Mouse (Mus musculus) hindbrain, embryonic 13.5 days (tissue): ENCODE data around the gene Gm37419. TPM values are rescaled to one million over a fixed set of nuclear protein-coding genes. Genes with fewer than 3 reads are reported as not detected.
A peak's percentile ranks its signal among the peaks of the same experiment; 100 is the strongest.

Source experiments
- ATAC-seq: fragments of 200-750 bp; cut with Nextera tagmentation; 2 replicates; pipeline ENCODE4 v1.8.0; 2017; ENCODE audit warnings: moderate TSS enrichment; ENCODE audit not compliant: low FRiP score
- H3K27ac ChIP-seq: fragments of 300-500 bp; sonication (generic); 2 replicates; pipeline ENCODE4 v1.5.1; 2015; ENCODE audit warnings: inconsistent platforms, mild to moderate bottlenecking, moderate library complexity
- H3K27me3 ChIP-seq: fragments of 300-500 bp; sonication (generic); 2 replicates; pipeline ENCODE4 v1.6.1; 2015; ENCODE audit warnings: mild to moderate bottlenecking, inconsistent platforms
- H3K36me3 ChIP-seq: fragments of 300-500 bp; sonication (generic); 2 replicates; pipeline ENCODE4 v1.6.1; 2015; ENCODE audit warnings: mild to moderate bottlenecking, inconsistent platforms
- H3K4me1 ChIP-seq: fragments of 300-500 bp; sonication (generic); replicated peaks from 2 replicates; pipeline ENCODE4 v1.6.1; 2015; ENCODE audit warnings: inconsistent platforms
- H3K4me2 ChIP-seq: fragments of 300-500 bp; sonication (generic); 2 replicates; pipeline ENCODE4 v1.6.1; 2015; ENCODE audit warnings: inconsistent platforms, mild to moderate bottlenecking, moderate library complexity
- H3K4me3 ChIP-seq: fragments of 300-500 bp; sonication (generic); 2 replicates; pipeline ENCODE4 v1.5.1; 2015; ENCODE audit warnings: mild to moderate bottlenecking, inconsistent platforms
- H3K9ac ChIP-seq: fragments of 300-500 bp; sonication (generic); 2 replicates; pipeline ENCODE4 v1.6.1; 2015; ENCODE audit warnings: mild to moderate bottlenecking, inconsistent platforms
- H3K9me3 ChIP-seq: fragments of 300-500 bp; sonication (generic); 2 replicates; pipeline ENCODE4 v1.6.1; 2016; ENCODE audit warnings: inconsistent platforms
- WGBS: fragments of 180-500 bp; shearing (Covaris S2); methylation state at CpG from one replicate; pipeline ENCODE4 v1.1.7; 2015; 5-methylcytosine and 5-hydroxymethylcytosine counted together
- polyA plus RNA-seq: library from polyadenylated mRNA; unstranded; fragments of >200 nt; fragmentation: Nextera tagmentation; extraction: Ambion mirVana; gene quantifications from 2 replicates; pipeline ENCODE4 v1.2.1, GENCODE M21; 2015

Gene Gm37419
- not detected in 2 replicates for polyA plus RNA-seq

DNA sequence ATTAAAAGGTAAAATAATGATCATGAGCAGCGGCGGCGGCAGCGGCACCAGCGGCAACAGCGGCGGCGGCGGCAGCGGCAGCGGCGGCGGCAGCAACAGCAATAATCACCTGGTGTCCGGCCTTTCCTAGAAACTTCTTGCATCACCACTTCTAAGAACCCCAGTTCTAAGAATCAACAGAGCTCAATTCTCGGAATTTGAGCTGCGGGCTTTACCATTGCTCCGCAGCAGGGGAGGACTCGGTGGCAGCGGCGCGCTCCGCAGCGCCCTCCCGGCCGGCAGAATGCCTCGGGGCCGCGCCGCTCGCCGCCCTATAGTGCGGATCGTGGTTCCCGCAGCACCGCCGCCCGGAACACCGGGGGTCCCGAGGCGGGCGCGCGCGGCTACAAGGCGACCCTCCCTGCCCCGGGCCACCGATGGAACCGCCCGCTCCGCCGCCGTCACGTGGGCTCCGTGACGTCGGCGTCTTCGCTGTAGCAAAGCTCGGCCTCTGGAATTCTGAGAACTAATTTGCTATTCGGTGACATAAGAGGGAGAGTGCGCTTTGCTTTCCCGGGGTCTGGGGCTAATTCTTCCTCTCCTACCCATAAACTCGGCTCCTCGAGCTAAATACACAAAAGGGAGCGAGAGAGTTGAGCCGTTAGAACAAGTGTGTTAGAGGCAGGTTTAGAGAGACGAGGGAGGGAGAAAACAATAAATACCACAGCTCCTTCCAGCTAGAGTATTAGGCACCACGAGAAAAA, at the start of gene Gm37419, which contains the start of gene Bcl6:
TSS of gene Gm37419 (plus strand) at position 17 of the 743 bp plus-strand sequence.
TSS of gene Bcl6 (minus strand) at position 387 of the 743 bp plus-strand sequence.
- WGBS: under 1% methylated on average over 68 of the region's 68 CpGs
- Histone ChIP-seq H3K27me3 (peaks cover 35% of the 10 kb centered on the region), H3K36me3 (no peaks in the 10 kb centered on the region), H3K9ac (peak within 1 kb of the TSS; percentile 87), H3K27ac (peak within 1 kb of the TSS; percentile 98), H3K4me3 (peak within 1 kb of the TSS; percentile 65), H3K9me3 (no peaks in the 10 kb centered on the region), H3K4me2 (peak within 1 kb of the TSS; percentile 96), H3K4me1 (peaks cover 37% of the 10 kb centered on the region)
- peak; percentile 89 for ATAC-seq

DNA sequence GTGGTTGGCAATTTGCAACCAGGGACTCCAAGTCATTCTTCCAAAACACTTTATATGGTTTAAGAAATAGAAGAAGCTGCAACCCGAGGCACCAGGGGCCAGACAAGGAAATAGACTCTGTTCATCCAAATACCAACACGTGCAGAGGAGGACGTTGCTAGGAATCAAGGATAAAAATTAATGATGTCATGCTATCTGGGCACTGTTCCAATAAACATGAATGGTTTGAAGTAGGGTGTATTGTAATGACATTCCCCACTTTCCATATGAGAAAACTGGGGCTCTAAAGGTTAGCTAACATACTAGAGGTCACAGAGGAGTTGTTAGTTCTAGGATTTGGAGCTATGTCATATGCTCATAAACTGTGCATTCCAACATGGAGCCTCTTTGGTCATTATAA, 43.5 kb upstream of the Gm37419 start:
- no peak overlapping the region for H3K4me3 ChIP-seq
- no peaks in the 10 kb centered on the region for H3K27me3 ChIP-seq
- H3K9ac ChIP-seq: no peak overlapping the region
- H3K27ac ChIP-seq: no peak overlapping the region
- H3K4me2 ChIP-seq: no peak overlapping the region
- no peak for ATAC-seq
- H3K4me1 ChIP-seq: no peaks in the 10 kb centered on the region
- no peaks in the 10 kb centered on the region for H3K9me3 ChIP-seq
- 50% methylated on average over 3 of the region's 3 CpGs for WGBS
- no peaks in the 10 kb centered on the region for H3K36me3 ChIP-seq

DNA sequence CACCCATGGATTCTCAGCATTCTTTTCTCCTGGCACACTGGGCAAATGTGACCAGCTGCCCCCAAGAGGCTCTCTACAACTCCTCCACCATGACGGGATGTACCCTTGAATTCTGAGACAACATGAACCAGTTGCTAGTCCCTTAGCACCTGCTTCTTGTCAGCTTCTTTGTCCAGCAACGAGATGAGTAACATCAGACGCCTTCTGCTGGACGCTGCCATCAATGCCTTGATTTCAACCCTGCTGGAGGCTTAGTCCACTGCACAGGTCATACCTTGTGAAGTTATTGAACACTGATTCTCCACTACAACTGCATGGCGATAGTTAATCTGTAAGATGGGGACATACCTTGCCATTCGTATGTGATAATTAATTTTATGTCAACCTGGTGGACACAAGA, 40.6 kb upstream of the Gm37419 start:
- WGBS: 89% methylated on average over 6 of the region's 6 CpGs
- no peaks in the 10 kb centered on the region for H3K27me3 ChIP-seq
- H3K9ac ChIP-seq: no peak overlapping the region
- H3K9me3 ChIP-seq: no peaks in the 10 kb centered on the region
- no peak overlapping the region for H3K4me2 ChIP-seq
- no peak overlapping the region for H3K4me3 ChIP-seq
- H3K27ac ChIP-seq: no peak overlapping the region
- no peak for ATAC-seq
- H3K4me1 ChIP-seq: no peaks in the 10 kb centered on the region
- H3K36me3 ChIP-seq: no peaks in the 10 kb centered on the region

DNA sequence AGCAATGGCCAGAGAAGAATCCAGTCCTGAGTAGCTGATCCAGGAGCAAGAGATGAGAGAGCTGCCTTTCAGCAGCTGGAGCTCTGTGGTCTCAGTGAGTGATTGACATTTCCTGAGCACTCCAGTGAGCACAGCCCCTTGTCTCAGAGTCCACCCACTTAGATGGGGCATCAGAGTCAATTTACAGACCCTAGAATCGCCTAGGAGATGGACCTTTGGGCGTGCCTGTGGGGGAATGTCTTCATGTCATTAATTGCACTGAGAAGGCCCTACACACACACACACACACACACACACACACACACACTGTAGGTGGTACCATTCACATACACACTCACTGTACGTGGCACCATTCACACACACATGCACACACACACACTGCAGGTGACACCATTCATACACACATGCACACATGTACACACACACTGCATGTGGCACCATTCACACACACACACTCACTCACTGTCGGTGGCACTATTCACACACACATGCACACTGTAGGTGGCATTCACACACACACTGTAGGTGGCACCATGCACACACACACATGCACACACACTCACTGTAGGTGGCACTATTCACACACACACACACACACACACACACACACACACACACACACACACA, 36.1 kb upstream of the Gm37419 start:
- Histone ChIP-seq H3K4me2 (no peak overlapping the region), H3K9me3 (no peaks in the 10 kb centered on the region), H3K9ac (no peak overlapping the region), H3K4me1 (no peaks in the 10 kb centered on the region), H3K4me3 (no peak overlapping the region), H3K27me3 (no peaks in the 10 kb centered on the region), H3K36me3 (no peaks in the 10 kb centered on the region), H3K27ac (no peak overlapping the region)
- 0 out of 2 replicates have a peak, but pooled peaks have one; percentile 32 for ATAC-seq
- WGBS: 84% methylated on average over 4 of the region's 4 CpGs

DNA sequence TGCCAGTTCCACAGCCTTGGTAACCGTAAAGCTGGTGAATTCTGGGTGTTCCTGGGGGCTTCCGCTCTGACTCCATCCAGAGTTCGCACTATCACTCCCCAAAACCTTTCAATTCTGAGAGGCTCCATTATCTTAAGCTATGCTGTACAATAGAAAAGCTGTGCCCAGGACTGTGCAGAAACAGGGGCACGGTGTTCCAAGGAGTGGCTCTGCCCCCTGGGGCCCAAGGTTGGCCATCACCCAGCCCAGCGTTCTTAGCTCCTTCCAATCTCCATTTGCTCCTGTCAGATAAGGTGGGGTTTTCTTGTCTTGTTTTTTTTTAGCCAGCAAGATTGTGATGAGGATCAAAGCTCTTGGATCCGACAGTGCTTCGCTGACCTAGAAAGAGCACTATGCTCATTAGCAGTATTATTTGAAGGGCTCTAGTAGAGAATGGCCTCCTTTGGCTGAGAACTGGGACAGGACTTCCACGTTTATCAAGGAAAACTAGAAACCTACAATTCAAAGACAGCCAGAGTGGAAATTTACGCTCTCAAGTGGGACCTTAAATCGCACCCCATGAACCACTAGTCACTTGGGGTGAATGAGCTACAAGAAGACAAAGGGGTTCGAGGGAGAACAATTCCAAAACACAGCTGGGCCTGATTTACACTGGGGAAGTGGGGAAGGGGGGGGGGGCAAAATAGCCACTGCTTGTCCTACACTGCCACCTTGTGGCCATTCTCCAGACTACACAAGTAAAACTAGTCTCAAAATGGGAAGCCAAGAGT, 34.9 kb upstream of the Gm37419 start:
- H3K27ac ChIP-seq: no peak overlapping the region
- H3K4me2 ChIP-seq: no peak overlapping the region
- H3K4me1 ChIP-seq: no peaks in the 10 kb centered on the region
- ATAC-seq: peak; percentile 59; the same call in 1 of the 2 replicates
- H3K4me3 ChIP-seq: no peak overlapping the region
- WGBS: 49% methylated on average over 11 of the region's 11 CpGs
- no peaks in the 10 kb centered on the region for H3K27me3 ChIP-seq
- H3K9me3 ChIP-seq: no peaks in the 10 kb centered on the region
- H3K9ac ChIP-seq: no peak overlapping the region
- no peaks in the 10 kb centered on the region for H3K36me3 ChIP-seq

DNA sequence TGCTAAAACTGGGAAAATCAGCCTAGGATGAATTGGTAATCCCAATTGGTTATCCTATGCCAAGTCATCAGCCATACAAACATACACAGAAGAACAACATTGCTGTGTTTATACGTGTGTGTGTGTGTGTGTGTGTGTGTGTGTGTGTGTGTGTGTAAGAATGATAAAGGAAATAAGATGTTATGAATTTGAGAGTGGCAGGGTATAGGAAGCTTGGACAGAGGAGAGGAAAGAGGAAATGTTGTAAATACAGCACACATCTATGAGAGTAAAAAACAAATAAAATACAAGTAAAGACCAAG, 34.4 kb upstream of the Gm37419 start:
- H3K27ac ChIP-seq: no peak overlapping the region
- H3K4me1 ChIP-seq: no peaks in the 10 kb centered on the region
- 5% methylated on average over 1 of the region's 1 CpGs for WGBS
- H3K9ac ChIP-seq: no peak overlapping the region
- no peaks in the 10 kb centered on the region for H3K9me3 ChIP-seq
- H3K36me3 ChIP-seq: no peaks in the 10 kb centered on the region
- peak; percentile 21; the same call in 1 of the 2 replicates for ATAC-seq
- no peaks in the 10 kb centered on the region for H3K27me3 ChIP-seq
- H3K4me3 ChIP-seq: no peak overlapping the region
- H3K4me2 ChIP-seq: no peak overlapping the region

DNA sequence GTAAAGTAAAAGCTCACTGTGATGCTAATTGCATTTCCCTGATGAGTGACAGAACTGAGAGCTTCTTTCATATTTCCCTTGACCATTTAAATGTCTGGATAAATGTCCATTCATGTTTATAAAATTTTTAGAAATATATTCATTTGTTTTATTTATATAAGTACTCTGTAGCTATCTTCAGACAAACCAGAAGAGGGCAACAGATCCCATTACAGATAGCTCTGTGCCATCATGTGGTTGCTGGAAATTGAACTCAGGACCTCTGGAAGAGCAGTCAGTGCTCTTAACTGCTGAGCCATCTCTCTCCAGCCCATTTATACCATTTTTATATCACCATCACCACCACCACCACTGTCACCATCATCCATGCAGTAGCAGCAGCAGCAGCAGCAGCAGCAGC, 29.3 kb upstream of the Gm37419 start:
- no peaks in the 10 kb centered on the region for H3K36me3 ChIP-seq
- H3K27ac ChIP-seq: no peak overlapping the region
- H3K4me1 ChIP-seq: peaks cover under 1% of the 10 kb centered on the region
- no peak overlapping the region for H3K9ac ChIP-seq
- no peaks in the 10 kb centered on the region for H3K9me3 ChIP-seq
- H3K4me2 ChIP-seq: no peak overlapping the region
- H3K27me3 ChIP-seq: no peaks in the 10 kb centered on the region
- no peak for ATAC-seq
- H3K4me3 ChIP-seq: no peak overlapping the region

DNA sequence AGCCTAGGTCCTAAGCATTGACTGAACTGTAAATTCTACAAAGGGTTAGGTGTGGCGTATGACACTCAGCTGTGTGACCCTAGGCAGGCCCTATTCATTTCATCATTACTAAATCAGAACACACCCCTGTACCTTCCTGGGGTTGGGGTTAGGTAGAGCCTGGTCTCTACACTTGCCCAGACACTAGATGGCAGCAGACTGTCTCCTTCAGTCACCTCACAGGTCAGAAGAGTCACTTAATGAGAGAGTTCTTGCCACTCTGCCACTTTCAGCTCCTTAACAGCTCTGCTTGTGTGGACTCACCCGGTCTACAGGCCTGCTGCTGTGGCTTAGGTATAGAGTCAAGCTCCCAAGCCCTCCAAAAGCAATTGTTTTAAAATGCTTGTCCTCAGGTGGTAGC, 25.9 kb upstream of the Gm37419 start:
- ATAC-seq: no peak
- WGBS: 88% methylated on average over 2 of the region's 2 CpGs
- Histone ChIP-seq H3K4me1 (peaks cover 6% of the 10 kb centered on the region), H3K4me3 (no peak overlapping the region), H3K27me3 (no peaks in the 10 kb centered on the region), H3K9ac (no peak overlapping the region), H3K36me3 (no peaks in the 10 kb centered on the region), H3K4me2 (no peak overlapping the region), H3K9me3 (no peaks in the 10 kb centered on the region), H3K27ac (no peak overlapping the region)

DNA sequence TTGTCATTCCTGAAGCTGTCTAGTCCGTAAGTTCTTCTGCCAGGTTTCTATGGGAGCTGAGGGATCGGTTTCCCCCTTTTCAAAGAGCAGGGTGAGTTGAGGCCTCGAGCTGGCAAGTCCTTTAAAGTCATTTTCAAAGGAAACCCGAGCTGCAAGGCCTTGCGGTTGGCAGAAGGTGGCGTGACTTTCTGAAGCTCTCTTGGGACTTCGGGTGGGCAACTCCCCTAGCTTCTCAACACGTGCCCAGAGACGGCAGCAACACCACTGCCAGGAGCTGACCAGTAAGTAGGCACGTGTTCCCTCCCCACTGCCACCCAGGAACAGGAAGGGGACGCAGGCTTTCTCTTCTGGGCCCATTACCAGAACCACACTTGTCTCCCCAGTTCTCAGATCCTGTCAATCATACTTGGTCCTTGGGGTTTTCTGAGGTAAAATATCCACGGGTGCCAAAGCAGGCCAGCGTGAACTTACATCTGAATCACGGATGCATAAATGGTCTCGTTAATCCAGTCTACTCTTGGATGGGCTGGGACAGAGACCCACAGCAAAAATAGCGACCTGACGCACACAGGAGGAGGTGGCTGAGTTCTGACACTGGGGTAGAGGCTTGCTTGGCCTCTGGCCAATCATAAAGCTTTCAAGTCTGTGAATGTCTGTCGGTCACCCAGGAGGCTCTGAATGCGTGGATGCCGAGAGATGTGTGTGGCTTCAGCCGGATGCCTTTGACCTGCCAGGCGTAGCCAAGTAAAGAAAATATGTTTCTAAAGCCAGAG, 24.2 kb upstream of the Gm37419 start:
- no peak overlapping the region for H3K4me2 ChIP-seq
- peak; percentile 28; the same call in 1 of the 2 replicates for ATAC-seq

DNA sequence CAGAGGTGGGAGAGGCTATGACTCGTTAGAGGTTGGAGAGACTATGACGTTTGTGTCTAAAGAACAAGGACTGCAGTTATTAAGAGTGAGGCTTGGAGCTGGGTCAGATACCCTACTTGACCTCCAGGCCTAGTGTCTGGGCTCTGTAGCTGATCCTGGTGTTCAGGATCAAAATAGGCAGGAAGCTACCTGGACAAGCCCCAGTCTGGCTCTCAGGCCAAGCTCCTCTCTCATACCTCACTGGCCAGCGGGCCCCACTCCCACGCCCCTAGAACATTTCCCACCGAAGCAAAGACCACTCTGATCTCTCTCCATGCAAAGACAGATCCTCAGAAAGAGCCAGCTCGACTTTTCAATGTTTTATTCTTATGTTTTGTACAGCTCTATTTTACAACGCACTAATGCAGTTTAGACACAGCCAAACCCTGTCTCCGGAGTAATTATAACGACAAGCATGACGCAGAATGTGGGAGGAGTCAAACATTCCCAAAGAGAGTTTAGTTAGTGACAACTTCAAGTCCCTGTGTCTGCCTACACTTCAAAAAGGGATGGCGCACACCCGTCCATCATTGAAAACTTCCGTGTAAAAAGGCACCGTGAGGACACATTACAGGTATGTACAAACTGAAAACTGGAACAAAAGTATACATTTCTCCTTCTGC, 23.4 kb upstream of the Gm37419 start:
- no peak overlapping the region for H3K9ac ChIP-seq
- H3K9me3 ChIP-seq: no peaks in the 10 kb centered on the region; the same call in 1 of the 2 replicates
- H3K4me3 ChIP-seq: no peak overlapping the region
- no peak for ATAC-seq
- H3K27me3 ChIP-seq: no peaks in the 10 kb centered on the region
- no peak overlapping the region for H3K4me2 ChIP-seq
- WGBS: 75% methylated on average over 14 of the region's 14 CpGs
- H3K27ac ChIP-seq: no peak overlapping the region
- H3K4me1 ChIP-seq: peaks cover 6% of the 10 kb centered on the region
- no peaks in the 10 kb centered on the region for H3K36me3 ChIP-seq

More for the DNA sequence above, 24.2 kb upstream of the Gm37419 start:
- H3K36me3 ChIP-seq: no peaks in the 10 kb centered on the region
- H3K9ac ChIP-seq: no peak overlapping the region
- H3K4me1 ChIP-seq: peaks cover 6% of the 10 kb centered on the region
- 60% methylated on average over 22 of the region's 22 CpGs for WGBS
- no peaks in the 10 kb centered on the region for H3K9me3 ChIP-seq
- H3K27ac ChIP-seq: no peak overlapping the region
- no peaks in the 10 kb centered on the region for H3K27me3 ChIP-seq
- H3K4me3 ChIP-seq: no peak overlapping the region

DNA sequence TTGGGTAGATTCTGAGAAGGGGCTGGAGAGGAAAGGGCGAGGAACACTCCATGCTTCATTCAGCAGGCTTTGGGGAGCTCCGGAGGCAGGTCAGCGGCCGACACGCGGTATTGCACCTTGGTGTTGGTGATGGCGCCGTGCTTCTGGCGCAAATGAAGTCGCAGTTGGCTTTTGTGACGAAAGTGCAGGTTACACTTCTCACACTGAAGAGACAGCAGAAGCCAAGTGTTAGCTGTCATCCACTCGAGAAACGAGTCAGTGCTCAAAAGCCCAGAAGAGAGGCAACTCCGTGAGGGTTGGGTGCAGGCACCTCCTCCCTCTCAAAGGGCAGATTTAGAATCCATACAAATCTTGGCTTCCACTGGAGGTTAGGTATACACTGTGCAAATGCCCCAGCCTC, 22.2 kb upstream of the Gm37419 start:
- no peaks in the 10 kb centered on the region; the same call in 1 of the 2 replicates for H3K9me3 ChIP-seq
- H3K36me3 ChIP-seq: no peaks in the 10 kb centered on the region
- no peak overlapping the region for H3K4me2 ChIP-seq
- H3K4me3 ChIP-seq: no peak overlapping the region
- WGBS: 90% methylated on average over 14 of the region's 14 CpGs
- H3K4me1 ChIP-seq: peaks cover 6% of the 10 kb centered on the region
- no peak overlapping the region for H3K9ac ChIP-seq
- ATAC-seq: no peak
- no peak overlapping the region for H3K27ac ChIP-seq
- no peaks in the 10 kb centered on the region for H3K27me3 ChIP-seq
